Mouse (Mus musculus): ENCODE measurements around the gene 4930430A15Rik.

Gene 4930430A15Rik

GRCm38 (mm10) chr2:111229502-111229901, at the start of gene 4930430A15Rik:
4930430A15Rik (minus strand) TSS chr2:111229602.
- no peak for DNase-seq

GRCm38 (mm10) chr2:111274006-111274405, 44.6 kb upstream of the 4930430A15Rik start, which contains the start of gene Olfr1277:
Olfr1277 (minus strand) TSS chr2:111274106.
- no peak for DNase-seq

- no peak for DNase-seq
These were observed 24.8 kb upstream of the 4930430A15Rik start, which contains the start of gene Olfr1276 for GRCm38 (mm10) chr2:111254216-111254615. Olfr1276 (plus strand) TSS chr2:111254516.

GRCm38 (mm10) chr2:111235186-111235585, 5.8 kb upstream of the 4930430A15Rik start, which contains the start of gene Olfr1275:
Olfr1275 (minus strand) TSS chr2:111235286.
- no peak for DNase-seq

- no peak for DNase-seq
These were observed 47.3 kb downstream of the 4930430A15Rik start for GRCm38 (mm10) chr2:111182068-111182467.

- DNase-seq = no peak
These were observed 76.6 kb downstream of the 4930430A15Rik start, which contains the start of gene Gm15130 for GRCm38 (mm10) chr2:111152836-111153235. Gm15130 (minus strand) TSS chr2:111152936.

- no peak for DNase-seq
These were observed 93.7 kb downstream of the 4930430A15Rik start for GRCm38 (mm10) chr2:111135739-111136138.

Measured in lung, postnatal 14 days (tissue).